Mouse (Mus musculus): Measurements from ENCODE around the gene Syn3.
A peak's percentile ranks its signal among the peaks of the same experiment; 100 is the strongest.

Syn3 gene

DNA sequence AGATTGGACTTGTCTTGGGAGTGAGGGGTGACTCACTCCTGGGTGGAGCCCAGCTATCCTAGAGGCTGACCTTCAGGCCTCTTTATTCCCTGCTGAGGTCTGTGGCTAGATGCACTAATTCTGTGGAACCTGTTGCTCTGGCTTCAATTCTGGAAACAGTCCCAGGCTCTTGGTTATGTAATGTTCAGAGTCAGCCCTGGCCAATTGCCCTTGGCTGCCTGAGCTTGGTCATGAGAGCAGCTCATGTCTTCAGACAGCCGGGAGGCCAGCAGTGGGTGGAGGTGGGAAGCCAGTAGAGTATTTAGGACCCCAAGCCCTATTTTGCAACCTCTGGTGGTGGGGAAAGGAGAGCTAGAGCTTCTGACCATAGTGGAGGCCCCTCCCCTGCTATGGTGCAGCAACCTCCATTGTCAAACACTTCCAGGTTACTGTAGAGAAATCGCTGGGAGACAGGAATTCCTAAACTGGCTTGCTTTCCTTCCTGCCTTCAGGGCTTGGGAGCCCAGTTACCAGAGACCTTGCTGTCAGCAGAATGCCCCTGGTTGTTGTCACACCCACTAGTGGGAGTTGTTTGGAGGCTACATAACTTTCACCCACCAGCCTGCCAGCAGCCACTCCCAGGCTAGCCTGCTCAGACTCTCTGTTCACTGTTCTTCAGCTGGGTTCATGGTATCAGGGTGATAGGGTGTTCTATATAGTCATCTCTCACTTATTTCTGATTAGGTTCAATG is 158.9 kb downstream of the Syn3 start:
- no peak for DNase-seq (ENCODE audit: low read depth, low spot score)

DNA sequence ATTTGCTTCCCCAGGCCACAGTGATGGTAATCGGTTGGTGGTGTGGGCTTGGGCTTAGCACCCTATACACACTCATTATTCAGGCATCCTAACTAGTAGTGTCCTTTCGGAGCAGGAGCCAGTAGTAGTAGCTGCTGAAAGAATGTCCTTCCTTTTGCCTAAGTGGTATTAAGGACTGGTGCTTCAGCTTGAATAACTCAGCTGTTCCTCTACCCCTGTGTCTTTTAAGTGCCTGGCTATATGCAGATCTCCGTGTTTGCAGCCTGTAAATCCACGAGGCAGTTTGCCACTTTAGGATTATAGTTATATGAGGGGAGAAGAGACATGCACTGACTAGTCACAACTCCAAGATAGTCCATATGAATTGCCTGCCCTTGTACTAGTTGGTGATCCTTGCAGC is 159.6 kb downstream of the Syn3 start:
- no peak for DNase-seq (ENCODE audit: low read depth, low spot score)

DNA sequence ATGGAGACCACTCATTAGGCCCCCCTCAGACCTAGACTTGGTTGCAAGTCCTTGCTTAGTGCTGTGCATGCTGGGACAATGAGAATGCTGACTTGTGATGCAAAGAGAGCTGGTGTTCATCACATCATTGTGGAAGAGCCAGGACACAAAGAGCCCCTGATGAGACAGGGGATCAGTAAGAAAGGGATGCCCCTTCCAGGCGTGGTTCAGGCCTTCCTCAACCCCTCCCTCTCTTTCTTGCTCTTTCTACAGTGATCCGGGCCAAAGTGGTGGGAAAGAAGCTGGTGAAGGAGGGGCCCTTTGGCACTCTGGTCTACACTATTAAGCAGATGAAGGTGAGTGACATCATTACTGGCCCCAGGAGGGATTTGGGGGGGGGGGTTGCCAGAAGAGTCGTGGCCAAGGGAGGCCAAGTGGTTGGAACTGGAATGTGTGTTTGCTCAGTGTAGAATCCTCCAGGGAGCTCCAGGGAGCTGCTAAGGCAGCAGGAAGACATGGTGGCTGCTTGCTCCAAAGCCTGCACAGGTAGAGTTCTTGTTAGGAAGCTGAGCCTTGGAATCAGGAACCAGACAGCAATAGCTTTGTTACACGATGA is 160.5 kb downstream of the Syn3 start:
- DNase-seq (ENCODE audit: low read depth, low spot score), result no peak

GRCm38 (mm10) chr10:86337239-86337638 is 161.5 kb downstream of the Syn3 start:
- no peak for DNase-seq (ENCODE audit: low read depth, low spot score)

DNA sequence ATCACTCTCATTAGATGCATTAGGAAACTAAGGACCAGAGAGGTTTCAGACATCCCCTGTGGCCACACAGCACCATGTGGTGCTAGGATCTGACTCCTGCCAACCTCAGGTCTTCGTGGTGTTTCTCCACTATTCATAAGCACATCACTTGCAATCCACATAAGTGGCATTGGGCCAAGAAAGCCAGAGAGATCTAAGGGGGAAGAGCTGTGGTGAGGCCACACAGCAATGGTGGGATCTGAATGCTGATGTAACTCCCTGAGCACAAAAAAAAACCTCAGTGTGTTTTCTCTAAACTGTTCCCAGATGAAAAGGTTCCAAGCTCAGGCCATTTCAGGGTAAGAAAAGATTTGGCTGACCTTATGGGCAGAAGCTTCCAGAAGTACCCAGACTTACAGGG is 162.2 kb downstream of the Syn3 start:
- no peak for DNase-seq (ENCODE audit: low read depth, low spot score)

- peak; percentile 43 for DNase-seq (ENCODE audit: low read depth, low spot score)
Measured at GRCm38 (mm10) chr10:86334581-86334980, 164.1 kb downstream of the Syn3 start.

- no peak for DNase-seq (ENCODE audit: low read depth, low spot score)
Measured at GRCm38 (mm10) chr10:86332942-86333341, 165.8 kb downstream of the Syn3 start.

GRCm38 (mm10) chr10:86331681-86332281 is 166.9 kb downstream of the Syn3 start:
- no peak for DNase-seq (ENCODE audit: low read depth, low spot score)

GRCm38 (mm10) chr10:86330993-86331680 is 167.6 kb downstream of the Syn3 start:
- DNase-seq (ENCODE audit: low read depth, low spot score), result no peak

- DNase-seq (ENCODE audit: low read depth, low spot score), result no peak
Measured at GRCm38 (mm10) chr10:86329241-86329882, 169.3 kb downstream of the Syn3 start.

DNA sequence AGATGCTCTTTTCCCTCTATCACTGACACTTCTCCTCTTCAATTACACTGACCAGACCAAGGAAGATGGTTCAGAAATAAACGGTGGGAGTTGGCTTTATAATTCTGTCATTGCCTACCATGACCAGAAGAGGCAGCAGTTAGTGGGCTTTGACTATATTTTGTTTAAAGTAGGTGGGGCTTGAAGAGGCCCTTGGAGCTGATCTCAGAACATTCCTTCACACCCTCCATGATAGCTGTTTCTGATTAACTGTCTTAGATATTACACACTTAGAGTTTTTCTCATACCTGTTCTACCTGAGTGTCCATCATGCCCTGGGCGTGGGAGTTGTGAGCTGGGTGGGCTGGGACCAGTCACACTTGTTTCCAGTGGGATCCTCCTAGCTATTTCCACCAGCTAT is 170.0 kb downstream of the Syn3 start:
- DNase-seq (ENCODE audit: low read depth, low spot score), result no peak

GRCm38 (mm10) chr10:86328143-86328542 is 170.6 kb downstream of the Syn3 start:
- DNase-seq (ENCODE audit: low read depth, low spot score), result no peak

- no peak for DNase-seq (ENCODE audit: low read depth, low spot score)
Measured at GRCm38 (mm10) chr10:86325272-86325671, 173.4 kb downstream of the Syn3 start.

DNA sequence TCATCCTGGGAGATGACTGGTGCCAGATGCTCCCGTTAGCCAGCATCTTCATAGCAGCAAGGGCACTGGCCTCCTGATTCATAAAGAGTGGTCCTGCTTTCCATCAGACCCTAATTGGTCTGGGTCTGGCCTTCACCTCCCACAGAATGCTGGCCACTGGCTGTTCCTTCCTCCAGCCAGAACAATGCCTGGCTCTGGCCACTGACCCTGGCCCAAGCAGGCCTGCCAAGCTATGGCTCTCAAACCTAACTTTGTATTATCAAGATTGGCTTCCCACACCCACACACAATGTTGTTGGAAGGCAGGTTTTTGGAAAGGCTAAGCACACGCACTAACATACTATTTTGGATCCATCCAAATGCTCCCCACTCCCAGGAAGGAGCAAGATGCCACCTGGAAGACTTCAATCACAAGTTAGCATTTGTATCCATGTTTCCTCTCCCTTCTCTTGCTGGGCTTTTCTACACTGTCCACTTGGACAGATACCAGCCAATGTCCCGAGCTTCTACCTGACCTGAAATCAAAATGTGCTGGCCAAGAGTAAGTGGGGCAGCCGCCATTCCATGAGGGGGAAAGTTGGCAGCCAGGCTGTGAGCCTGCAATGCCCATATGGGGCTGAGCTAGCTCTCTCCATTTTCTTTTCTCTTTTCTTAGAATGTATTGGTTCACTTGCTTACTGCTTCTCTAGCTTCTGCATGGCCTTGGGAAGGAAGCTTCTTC is 175.3 kb downstream of the Syn3 start:
- DNase-seq (ENCODE audit: low read depth, low spot score), result no peak

DNA sequence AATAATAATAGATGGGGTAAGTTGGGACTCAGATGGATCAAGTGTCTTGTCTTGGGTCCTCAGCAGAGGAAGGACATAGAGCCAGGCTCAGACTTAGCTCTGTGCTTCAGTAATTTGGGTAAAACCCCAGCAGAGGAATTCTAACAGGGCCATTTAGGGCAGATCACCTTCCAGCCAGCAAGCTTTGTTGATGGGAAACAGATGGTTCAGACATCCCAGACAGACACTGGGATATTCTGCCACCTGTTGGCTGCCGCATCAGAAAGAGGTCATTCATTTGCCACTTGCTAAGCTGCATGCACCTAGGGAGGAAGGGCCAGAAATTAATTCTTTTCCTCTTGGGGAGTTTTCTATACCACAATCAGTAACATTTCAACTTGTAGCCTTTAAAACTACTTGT is 176.7 kb downstream of the Syn3 start:
- DNase-seq (ENCODE audit: low read depth, low spot score), result peak; percentile 42

- DNase-seq (ENCODE audit: low read depth, low spot score), result no peak
Measured at GRCm38 (mm10) chr10:86321194-86321593, 177.5 kb downstream of the Syn3 start.

DNA sequence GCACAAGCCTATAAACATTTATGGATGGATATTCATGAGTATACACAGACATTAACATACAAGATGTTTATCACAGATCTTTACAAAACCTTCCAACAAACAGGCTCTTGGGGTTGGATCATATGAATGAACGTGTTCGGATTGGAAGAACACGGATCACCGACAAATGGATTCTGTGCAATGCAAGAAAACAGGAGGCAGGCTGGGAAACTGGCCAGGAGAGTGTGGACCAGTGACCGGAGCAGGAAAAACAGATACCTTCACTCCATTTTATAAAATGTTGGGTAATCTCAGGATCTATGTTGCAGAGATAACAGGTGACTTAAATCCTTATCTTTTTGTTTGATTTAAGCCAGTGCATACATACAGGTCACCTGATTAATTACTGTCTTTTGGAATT is 178.5 kb downstream of the Syn3 start:
- no peak for DNase-seq (ENCODE audit: low read depth, low spot score)

GRCm38 (mm10) chr10:86319526-86319925 is 179.2 kb downstream of the Syn3 start:
- no peak for DNase-seq (ENCODE audit: low read depth, low spot score)

DNA sequence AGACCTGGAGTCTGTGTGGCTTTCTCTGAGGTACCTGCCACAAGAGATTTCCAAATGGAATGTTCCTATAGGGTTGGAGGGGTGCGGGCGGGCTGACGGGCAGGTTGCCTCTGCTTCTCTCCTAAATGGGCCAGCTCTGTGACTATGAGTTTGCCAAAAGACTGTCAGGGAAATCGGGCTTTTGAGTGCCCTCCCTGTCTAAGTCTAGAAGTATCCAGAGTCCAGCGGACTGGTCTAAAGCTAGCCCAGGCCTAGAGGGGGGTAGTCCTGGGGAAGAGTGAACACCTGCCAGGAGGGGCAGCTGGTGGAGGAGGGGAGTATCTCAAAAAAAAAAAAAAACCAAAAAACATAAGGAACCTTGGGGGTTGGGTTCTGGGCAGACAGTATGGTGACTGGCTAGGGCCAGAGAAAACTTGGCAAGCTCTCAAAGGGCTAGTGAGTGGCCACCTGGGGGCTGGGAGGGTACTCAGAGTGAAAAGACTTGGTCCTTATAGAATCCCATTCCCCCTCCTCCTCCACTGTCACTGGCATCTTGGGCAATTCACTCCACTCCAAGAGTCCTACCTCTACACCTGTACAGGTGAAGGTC is 180.1 kb downstream of the Syn3 start:
- DNase-seq (ENCODE audit: low read depth, low spot score), result no peak

DNA sequence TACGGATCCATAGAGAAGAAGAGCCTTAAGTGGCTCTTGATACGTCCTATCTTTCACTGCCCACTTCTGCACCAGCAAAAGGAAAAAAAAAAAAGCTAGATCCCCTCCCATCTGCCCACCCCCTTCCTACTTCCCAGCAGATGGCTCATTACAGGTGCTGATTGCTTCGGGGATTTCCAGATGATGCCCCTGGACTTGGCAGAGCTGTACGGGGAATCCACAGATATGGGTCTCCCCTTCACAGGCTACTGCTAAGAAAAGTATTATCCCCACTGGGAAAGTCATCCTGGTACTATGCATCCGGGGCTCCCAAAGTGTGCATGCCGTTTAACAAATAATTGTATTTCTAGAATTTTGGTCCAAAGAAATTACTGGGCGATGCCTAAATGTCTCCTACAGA is 181.1 kb downstream of the Syn3 start:
- no peak for DNase-seq (ENCODE audit: low read depth, low spot score)

GRCm38 (mm10) chr10:86315513-86315912 is 183.2 kb downstream of the Syn3 start:
- no peak for DNase-seq (ENCODE audit: low read depth, low spot score)

Measured in mesoderm, embryonic 11.5 days (tissue).